Mouse (Mus musculus) heart, adult 2 months (tissue): ENCODE measurements at regions not wholly inside any gene's neighbourhood (a gene's known extent, or its start where the extent isn't known, plus 50 kb on each side); places are given as distances from the start of the nearest gene placed in this dataset.

Experiments
- CTCF ChIP-seq: fragments of 200-600 bp; IDR thresholded peaks from 2 replicates; pipeline ENCODE4 v1.8.1; 2022; ENCODE audit warnings: antibody characterized with exemption, mild to moderate bottlenecking, moderate library complexity
- EP300 ChIP-seq: fragments of 200-500 bp; IDR thresholded peaks from 2 replicates; pipeline ENCODE4 v1.6.1; 2011; ENCODE audit warnings: low read depth, low read length, control low read depth; ENCODE audit not compliant: insufficient read depth
- POLR2A ChIP-seq: fragments of 200-500 bp; IDR thresholded peaks from 2 replicates; pipeline ENCODE4 v1.6.1; 2011; ENCODE audit warnings: mild to moderate bottlenecking, low read depth, low read length, control low read depth; ENCODE audit not compliant: insufficient read depth

- TF ChIP-seq CTCF (no peak), POLR2A (no peak), EP300 (no peak)
These were observed 265.1 kb downstream of the Ajap1 start for GRCm38 (mm10) chr4:153217541-153217980.
